Mouse (Mus musculus): ENCODE data around the gene Rarb. TPM values are rescaled to one million over a fixed set of nuclear protein-coding genes. Genes with fewer than 3 reads are reported as not detected.

Rarb gene
- total RNA-seq, 2 experiments from 2014 or later = 6.1 to 6.8 TPM

DNA sequence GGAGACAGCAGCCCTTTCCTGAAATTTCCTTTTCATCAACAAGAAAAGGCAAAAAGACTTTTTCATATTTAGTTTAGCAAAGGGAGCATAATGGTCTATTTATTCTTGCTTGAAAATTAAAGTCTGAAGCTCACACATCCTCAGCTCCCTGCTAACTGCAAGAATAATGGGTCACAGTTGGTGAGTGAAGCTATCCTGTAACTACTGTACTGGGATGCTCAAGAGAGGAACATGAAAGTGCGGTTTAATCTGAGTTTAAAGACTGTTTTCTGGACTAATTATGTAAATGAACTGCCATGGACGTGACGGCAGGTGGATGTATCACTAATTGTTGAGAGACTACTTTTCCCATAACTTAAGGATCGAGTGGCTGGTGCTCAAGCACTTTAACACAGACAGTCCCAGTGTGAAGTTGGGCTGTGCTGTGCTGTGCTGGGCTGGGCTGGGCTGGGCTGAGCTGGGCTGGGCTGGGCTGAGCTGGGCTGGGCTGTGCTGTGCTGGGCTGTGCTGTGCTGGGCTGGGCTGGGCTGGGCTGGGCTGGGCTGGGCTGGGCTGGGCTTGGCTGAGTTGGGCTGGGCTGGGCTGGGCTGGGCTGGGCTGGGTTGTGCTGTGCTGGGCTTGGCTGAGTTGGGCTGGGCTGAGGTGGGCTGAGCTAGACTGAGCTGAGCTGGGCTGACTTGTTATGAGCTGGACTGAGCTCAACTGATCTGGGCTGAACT, 370.5 kb downstream of the Rarb start:
- no peak for DNase-seq
- intact Hi-C loops (cut with DNase I) = loop anchor here (10.0 kb wide), 1 partner anchor 46 kb away; no protein-coding TSS in a partner anchor

DNA sequence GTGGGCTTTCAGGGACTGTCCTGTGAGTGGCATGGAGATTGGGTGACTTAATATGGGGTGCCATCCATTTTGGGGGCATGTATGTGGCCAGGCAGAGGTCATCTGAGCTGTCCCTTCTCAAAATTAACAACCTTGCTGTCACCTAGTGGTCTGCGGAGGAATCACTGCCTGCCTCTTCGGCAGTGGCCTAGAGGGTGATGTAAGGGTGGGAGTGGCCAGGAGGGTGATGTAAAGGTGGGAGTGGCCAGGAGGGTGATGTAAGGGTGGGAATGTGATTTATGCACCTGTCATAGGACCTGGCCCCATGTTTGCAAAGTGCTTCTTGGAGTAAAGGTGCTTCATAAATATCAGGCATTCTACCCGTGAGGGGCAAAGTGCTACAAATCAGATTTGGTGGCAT, 371.4 kb downstream of the Rarb start:
- intact Hi-C loops (cut with DNase I) = loop anchor here (10.0 kb wide), 1 partner anchor 47 kb away; no protein-coding TSS in a partner anchor
- DNase-seq = no peak

DNA sequence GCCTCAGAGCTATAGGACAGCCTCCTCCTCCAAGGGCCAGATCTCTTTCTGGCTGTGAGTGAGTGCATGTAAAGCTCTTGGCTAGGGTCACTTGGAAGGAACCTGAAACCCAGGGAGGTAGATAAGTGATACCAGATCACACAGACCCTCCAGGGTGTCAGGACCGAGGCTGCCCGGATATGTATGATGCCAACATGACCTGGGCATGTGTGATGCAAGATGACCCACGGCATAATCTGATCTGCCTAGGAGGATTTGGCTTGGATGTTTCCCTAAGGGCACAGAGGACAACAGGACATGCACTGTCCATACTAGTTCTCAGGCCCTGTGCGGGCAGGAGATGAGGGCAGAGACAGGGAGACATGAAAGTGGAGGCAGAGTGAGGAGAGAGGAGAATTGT, 374.1 kb downstream of the Rarb start:
- DNase-seq = no peak
- intact Hi-C loops (cut with DNase I) = loop anchor here (10.0 kb wide), 1 partner anchor 50 kb away; no protein-coding TSS in a partner anchor

DNA sequence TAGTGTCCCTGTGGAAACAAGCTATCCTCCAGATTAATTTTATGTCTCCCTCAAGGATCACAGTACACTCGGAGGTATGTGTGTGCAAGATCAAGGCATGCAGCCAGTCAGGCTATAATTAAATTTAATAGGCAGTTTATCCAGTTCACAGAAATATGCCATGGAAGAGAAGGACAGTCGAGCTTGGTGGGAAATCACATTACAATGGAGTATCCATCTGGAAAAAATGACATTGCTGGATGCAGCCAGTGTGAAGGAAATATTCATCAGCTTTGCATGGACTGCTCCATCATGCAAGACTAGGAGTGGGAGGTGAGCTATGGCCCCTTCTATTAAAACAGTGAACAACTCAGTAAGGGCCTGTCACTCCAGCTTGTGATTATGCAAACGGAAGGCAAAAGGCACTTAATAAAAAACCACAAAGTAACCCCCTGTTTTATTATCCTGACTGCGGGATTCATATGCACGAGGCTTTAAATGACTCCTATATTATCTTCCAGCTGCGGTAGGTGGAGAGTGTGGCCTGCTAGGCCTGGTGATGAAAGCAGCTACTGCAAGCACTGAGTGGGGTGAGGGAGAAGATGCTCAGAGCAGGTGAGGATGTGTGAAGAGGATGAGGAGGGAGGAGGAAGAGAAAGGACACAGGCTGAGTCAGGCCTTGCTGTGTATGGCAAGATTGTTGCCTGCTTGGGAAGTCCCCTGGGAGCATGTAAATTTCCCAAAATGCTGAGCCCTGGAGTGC, 379.4 kb downstream of the Rarb start:
- intact Hi-C loops (cut with DNase I) = loop anchor here (5.0 to 10.0 kb wide), 2 partner anchors 55 to 138 kb away; no protein-coding TSS in a partner anchor
- no peak for DNase-seq

- intact Hi-C loops (cut with DNase I) = loop anchor here (5.0 kb wide), 1 partner anchor 140 kb away; no protein-coding TSS in a partner anchor
- DNase-seq = no peak
Observed at GRCm38 (mm10) chr14:16437386-16437785, 381.6 kb downstream of the Rarb start.

- intact Hi-C loops (cut with DNase I) = loop anchor here (5.0 kb wide), 2 partner anchors 37 to 143 kb away; no protein-coding TSS in a partner anchor
- peak in 1 of 2 experiments; percentile 40 for DNase-seq
Observed at GRCm38 (mm10) chr14:16434396-16435171, 384.4 kb downstream of the Rarb start.

GRCm38 (mm10) chr14:16433206-16433605, 385.8 kb downstream of the Rarb start:
- no peak for DNase-seq
- intact Hi-C loops (cut with DNase I) = loop anchor here (5.0 kb wide), 1 partner anchor 36 kb away; no protein-coding TSS in a partner anchor

DNA sequence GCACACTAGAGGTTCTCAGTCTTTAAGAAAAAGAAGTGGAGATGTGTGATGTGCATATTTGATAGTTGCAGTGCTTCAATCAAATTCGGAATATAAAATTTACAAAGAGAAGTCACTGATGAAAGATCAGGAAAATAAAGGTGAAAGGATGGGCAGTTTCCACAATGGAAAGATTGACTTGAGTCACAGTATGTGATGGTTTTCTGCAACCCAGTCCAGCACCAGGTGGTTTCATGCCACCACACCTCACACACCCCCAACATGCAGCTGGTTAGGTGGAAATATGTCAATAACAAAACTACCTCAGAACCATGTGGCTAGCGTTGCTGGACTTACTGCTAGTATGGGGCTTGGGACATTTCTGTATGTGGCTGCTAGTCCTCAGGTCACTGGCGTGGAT, 386.4 kb downstream of the Rarb start:
- intact Hi-C loops (cut with DNase I) = loop anchor here (5.0 kb wide), 1 partner anchor 35 kb away; no protein-coding TSS in a partner anchor
- DNase-seq = no peak

GRCm38 (mm10) chr14:16431941-16432499, 386.9 kb downstream of the Rarb start:
- no peak for DNase-seq
- intact Hi-C loops (cut with DNase I) = loop anchor here (5.0 kb wide), 1 partner anchor 35 kb away; no protein-coding TSS in a partner anchor

- intact Hi-C loops (cut with DNase I) = no loop called here
- DNase-seq = no peak
Observed at GRCm38 (mm10) chr14:16427569-16427968, 391.4 kb downstream of the Rarb start.

DNA sequence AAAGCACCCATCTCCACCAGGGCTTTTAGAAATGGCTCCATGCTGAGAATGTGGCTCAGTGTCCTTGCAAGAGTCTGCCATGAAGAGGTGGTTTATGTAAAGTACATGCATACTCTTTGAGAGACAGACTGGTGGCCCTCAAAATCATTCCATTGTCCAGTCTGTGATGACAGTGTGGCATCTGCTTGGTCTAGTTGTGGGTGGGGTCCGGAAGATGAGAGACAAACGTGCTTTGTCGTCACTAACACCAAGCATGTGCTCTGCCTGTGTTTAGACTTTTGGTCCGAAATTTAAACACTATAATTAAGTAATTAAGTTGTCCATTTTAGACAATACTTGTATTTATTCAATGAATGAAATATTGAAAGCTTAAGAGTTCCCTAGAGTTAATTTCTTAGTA, 404.8 kb downstream of the Rarb start:
- DNase-seq = no peak
- intact Hi-C loops (cut with DNase I) = no loop called here

DNA sequence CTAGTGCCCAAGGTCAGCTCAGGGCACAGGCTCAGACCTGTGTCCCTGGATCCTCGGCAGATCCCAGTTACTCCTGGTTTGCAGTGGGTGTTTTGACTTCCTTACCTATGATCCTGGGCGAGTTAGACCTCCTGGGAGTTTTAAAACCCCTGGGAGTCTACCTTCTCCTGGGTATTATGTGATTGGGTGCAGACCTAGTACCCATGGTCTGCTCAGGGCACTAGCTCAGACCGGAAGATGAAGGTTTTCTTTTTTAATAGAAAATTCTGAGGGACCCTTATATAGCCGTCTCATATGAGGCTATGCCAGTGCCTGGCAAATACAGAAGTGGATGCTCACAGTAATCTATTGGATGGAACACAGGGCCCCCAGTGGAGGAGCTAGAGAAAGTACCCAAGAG, 413.8 kb downstream of the Rarb start:
- DNase-seq = no peak
- intact Hi-C loops (cut with DNase I) = no loop called here

DNA sequence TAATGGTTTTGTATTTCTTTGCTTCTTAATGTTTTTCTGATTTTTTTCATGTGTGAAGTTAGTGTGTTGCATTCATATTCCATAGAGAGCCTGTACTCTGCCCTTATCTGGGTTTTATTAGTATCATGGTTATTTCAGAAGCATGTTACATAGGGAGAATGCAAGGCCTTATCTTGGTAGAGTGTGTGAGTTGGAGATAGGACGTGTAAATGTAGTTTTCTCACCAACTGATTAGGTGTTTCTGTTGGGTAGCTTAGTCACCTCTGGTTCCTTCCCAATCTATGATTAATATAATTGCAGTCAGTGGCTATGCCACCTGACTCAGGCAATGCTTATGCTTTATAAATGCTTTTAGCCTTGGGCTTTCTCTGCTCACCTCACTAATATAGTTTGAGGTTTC, 434.2 kb downstream of the Rarb start:
- intact Hi-C loops (cut with DNase I) = loop anchor here (10.0 kb wide), 2 partner anchors 500 to 1030 kb away; no protein-coding TSS in a partner anchor
- DNase-seq = no peak

Data from gastrocnemius, postnatal 36 days (tissue).